Mouse (Mus musculus): ENCODE measurements around the gene Atg7. TPM values are rescaled to one million over a fixed set of nuclear protein-coding genes. Genes with fewer than 3 reads are reported as not detected.

Atg7 gene
- total RNA-seq, 2 experiments from 2014 or later: 25.4 to 28.7 TPM

DNA sequence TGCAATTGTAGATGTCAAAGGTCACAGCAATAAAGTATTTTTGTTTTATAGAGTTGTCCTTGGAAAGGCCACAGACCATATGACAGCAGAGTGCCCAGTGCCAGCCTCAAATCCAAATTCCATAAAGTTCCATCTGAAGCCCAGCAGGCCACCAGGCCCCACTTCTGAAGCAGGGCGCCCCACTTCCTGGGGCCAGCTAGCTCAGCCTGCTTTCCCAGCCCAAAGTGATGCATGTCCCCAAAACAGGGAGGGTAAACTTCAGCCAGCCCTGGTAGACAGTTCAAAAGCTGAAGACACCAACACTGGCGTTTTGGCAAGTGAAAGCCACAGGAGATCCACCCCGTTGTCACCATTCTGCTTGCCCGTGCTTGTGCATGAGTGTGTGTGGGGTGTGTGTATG lies 169.9 kb downstream of the Atg7 start:
- no peak for DNase-seq (ENCODE audit: low spot score in 2 of 2)

DNA sequence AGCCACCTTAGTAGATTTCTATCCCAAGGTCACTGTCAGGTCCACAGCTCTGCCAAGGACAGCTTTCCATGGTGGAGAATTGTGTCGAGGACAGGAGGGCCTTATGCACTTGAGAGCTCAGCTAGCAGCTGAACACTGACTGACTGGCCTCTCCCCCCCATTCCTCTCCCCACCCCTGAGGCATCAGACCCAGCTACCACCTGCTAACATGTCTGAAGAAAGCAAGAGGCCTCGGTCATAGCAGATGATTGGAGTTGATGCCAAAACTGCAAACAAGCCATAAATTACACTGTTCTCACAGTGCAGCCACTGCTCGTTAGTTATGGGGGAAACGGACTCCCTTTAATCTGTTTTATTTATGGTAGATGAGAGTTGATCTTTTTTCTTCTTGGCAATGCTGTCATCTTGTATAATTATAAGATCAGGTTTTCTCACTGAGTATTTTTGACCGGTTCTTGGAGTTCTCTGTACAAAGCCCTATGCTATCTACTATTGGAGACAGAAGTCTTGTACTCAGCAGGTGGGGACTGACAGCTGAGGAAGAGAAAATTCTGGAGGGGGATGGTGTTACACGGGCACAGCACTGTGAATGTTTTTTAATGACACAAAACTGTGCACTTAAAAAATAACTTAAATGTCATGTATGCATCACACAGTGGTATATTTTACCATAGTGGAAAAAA lies 171.4 kb downstream of the Atg7 start:
- DNase-seq (ENCODE audit: low spot score in 2 of 2): no peak

GRCm38 (mm10) chr6:114814882-114815650 lies 172.2 kb downstream of the Atg7 start:
- no peak for DNase-seq (ENCODE audit: low spot score in 2 of 2)

DNA sequence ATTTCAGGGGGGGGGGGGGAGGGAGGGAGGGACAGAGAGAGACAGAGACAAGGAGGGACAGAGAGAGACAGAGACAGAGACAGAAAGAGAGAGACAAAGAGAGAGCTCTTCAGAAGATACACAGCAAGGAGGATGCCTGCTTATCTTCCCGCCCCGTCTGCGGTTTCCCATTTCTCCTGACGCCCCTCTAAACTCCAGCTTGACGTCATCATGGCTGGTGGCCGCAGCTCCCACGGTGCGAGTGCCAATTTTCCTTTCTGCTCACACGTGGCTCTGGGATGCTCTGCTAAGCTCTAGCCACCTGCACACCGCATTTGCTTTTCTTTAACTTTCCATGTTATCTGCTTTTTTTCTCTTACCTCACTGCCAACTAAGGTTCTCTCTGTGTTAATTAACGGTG lies 175.1 kb downstream of the Atg7 start:
- no peak for DNase-seq (ENCODE audit: low spot score in 2 of 2)

DNA sequence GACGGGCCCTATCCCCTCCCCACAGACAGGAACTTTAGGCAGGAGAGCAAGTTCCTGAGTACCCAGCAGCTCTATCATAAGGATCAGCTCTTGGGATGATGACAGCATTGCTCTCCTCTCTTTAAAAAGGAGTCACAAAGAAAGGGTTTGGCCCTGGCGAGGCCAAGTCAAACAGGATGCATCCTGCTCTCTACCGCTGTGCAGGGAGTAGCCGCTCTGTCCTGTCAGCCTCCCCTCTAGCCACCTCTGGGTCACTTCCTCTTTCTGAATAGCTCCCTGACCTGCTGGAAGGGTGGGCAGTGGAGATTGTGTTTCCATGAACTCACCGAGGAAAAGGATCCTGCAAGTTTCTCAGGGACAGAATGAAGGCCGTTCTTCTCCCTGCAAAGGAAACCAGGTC lies 175.6 kb downstream of the Atg7 start:
- no peak for DNase-seq (ENCODE audit: low spot score in 2 of 2)

- DNase-seq (ENCODE audit: low spot score in 2 of 2): no peak
Observed at GRCm38 (mm10) chr6:114819971-114820481, 177.1 kb downstream of the Atg7 start.

GRCm38 (mm10) chr6:114821646-114822045 lies 178.7 kb downstream of the Atg7 start:
- DNase-seq (ENCODE audit: low spot score in 2 of 2): no peak

- no peak for DNase-seq (ENCODE audit: low spot score in 2 of 2)
Observed at GRCm38 (mm10) chr6:114826889-114827288, 184.0 kb downstream of the Atg7 start.

- no peak for DNase-seq (ENCODE audit: low spot score in 2 of 2)
Observed at GRCm38 (mm10) chr6:114829660-114830438, 187.0 kb downstream of the Atg7 start.

GRCm38 (mm10) chr6:114831807-114832206 lies 188.9 kb downstream of the Atg7 start:
- DNase-seq (ENCODE audit: low spot score in 2 of 2): no peak

GRCm38 (mm10) chr6:114833058-114833685 lies 190.3 kb downstream of the Atg7 start:
- DNase-seq (ENCODE audit: low spot score in 2 of 2): no peak

DNA sequence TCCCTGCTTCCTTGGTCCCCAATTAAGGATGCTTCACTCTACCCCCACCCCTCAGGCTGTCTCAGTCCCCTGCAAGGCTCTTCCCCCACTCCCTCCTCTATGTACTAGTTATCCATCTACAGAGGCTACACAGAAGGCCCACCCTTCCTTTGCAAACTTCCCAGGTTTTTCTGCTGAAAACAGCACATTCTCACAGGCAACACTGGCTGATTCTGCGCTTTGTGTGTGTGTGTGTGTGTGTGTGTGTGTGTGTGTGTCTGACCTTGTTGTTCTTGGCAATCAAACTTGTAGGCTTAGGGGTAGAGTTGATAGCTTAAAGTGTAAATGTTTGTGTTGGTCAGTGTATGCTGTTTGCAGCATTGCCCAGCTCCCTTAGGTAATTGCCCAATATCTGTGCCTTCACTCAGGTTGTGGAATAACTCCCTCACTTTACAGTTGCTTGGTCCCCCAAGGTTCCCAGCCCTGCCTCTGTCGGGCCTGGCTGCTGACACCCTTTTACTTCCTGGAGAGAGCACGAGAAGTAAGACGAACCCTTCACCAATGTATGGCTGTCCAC lies 191.0 kb downstream of the Atg7 start:
- DNase-seq (ENCODE audit: low spot score in 2 of 2): no peak

DNA sequence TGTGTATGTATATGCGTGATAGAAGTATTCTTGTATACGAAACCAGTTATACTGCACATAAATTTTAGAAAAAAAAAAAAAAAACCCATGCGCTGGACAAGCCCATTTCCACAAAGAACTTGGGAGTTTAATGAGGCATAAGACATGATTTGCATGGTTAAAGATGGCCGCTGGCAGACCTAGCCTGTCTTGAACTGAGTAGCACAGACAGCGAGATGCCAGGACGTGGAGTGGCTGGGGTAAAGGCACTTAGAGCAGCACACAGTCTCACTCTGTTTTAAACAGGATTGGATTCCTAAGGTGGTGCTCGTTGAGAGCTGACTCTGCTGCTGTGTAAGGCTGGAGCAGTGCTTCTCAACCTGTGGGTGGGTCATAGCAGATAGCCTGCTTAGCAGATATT lies 192.4 kb downstream of the Atg7 start:
- no peak for DNase-seq (ENCODE audit: low spot score in 2 of 2)

- no peak for DNase-seq (ENCODE audit: low spot score in 2 of 2)
Observed at GRCm38 (mm10) chr6:114835752-114836151, 192.9 kb downstream of the Atg7 start.

DNA sequence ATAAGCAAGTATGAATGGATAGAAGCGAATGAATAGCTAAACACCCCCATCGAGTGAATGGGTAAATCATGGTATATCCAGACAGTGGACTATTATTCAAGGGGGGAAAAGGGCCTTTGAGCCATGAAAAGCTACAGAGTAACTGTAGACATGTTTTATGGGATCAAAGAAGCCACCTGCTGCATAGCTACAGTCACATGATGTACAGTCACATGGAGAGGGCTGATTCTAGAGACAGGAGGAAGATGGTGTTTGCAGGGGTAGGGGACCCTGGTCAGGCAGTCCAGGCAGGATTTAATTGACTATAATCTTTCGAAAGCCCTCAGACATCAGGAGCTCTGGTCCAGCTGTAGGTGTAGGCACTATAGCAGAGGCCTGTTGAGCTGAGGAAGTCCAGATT lies 193.5 kb downstream of the Atg7 start:
- DNase-seq (ENCODE audit: low spot score in 2 of 2): no peak

DNA sequence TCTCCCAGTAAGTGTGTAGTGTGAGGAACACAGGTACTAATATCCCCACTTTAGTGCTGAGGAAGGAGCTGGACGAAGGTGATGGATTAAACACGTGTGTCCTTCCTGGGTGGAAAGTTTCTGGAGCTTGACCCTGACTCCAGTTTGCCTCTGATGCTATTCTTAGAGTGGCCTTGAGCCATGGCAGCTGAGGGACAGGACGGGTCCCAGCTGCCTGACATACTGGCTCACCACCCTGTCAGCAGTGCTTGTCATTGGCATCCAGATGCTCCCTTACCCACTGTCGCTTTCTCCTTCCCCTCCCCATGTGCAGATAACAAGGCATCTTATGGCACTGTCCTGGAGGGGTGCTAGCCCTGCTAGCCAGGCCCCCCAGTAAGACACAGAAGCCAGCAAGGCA lies 196.0 kb downstream of the Atg7 start:
- DNase-seq (ENCODE audit: low spot score in 2 of 2): no peak

DNA sequence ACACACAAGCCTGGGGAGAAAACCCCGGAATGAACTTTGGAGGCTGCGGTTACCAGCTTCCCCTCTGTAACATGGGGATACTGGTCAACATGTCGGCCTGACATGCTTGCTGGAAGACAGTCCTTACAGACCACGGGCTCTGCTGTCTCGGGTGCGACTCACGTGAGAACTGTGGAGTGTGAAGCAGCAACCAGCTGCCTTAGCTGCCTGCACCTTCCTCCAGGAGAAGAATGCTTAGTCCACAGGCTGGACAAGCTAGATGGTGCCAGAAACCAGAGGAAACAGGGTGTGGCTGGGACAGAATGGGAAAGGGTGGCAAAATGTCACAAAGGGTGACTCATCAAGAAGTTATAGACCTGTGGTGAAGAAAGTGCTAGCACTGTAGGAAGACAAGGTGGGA lies 197.1 kb downstream of the Atg7 start:
- DNase-seq (ENCODE audit: low spot score in 2 of 2): no peak

DNA sequence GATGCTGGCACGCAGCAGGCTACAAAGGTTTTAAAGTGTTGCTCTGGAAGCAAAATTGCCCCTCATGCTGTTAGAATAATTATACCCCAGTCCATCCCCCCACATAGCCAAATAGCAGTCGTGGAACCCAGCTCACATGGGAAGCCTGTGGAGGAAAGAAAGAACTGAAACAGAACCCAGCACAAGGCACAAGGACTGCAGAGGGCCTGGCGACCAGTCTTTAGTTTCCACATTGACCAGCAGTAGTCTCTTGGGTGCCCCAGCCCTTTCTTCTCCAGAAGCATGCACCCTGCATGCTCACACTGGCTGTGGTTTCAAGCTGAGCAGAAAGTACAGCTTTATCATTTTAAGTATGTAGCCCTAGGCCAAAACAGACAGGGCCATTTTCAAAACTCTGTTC lies 199.2 kb downstream of the Atg7 start:
- no peak for DNase-seq (ENCODE audit: low spot score in 2 of 2)

GRCm38 (mm10) chr6:114842863-114843262 lies 200.0 kb downstream of the Atg7 start:
- no peak for DNase-seq (ENCODE audit: low spot score in 2 of 2)

- no peak for DNase-seq (ENCODE audit: low spot score in 2 of 2)
Observed at GRCm38 (mm10) chr6:114846153-114846772, 203.4 kb downstream of the Atg7 start.

Measured in adrenal gland, postnatal 4 days (tissue).